Mouse (Mus musculus) 3134 (cell line): ENCODE results near the gene Gm17428.
"Not testable (repeated sequence)": the region's sequence is repeated elsewhere in the genome, so short reads cannot be mapped to it uniquely, and the experiment has no call there.

Experiments
- DNase-seq: peaks from one replicate; pipeline ENCODE4 v3.0.0-alpha.2; 2011; ENCODE audit warnings: low spot score; ENCODE audit not compliant: insufficient read length; ENCODE audit errors: extremely low read depth

Gene Gm17428

GRCm38 (mm10) chr14:54950493-54950892, 26.2 kb upstream of the Gm17428 start:
- DNase-seq = no peak

GRCm38 (mm10) chr14:54951587-54951986, 25.1 kb upstream of the Gm17428 start:
- no peak for DNase-seq

- no peak for DNase-seq
These were observed 23.0 kb upstream of the Gm17428 start for GRCm38 (mm10) chr14:54953664-54954206.

- DNase-seq = no peak
These were observed 22.3 kb upstream of the Gm17428 start for GRCm38 (mm10) chr14:54954474-54954873.

GRCm38 (mm10) chr14:54955481-54955880, 21.3 kb upstream of the Gm17428 start:
- no peak for DNase-seq

- DNase-seq = no peak
These were observed 20.2 kb upstream of the Gm17428 start for GRCm38 (mm10) chr14:54956533-54956932.

- DNase-seq = no peak
These were observed 18.2 kb upstream of the Gm17428 start for GRCm38 (mm10) chr14:54958503-54958902.

GRCm38 (mm10) chr14:54959197-54959596, 17.5 kb upstream of the Gm17428 start:
- no peak for DNase-seq

GRCm38 (mm10) chr14:54959853-54960613, 16.7 kb upstream of the Gm17428 start:
- DNase-seq = not testable (repeated sequence)

- no peak for DNase-seq
These were observed 16.0 kb upstream of the Gm17428 start for GRCm38 (mm10) chr14:54960769-54961168.

- no peak for DNase-seq
These were observed 15.2 kb upstream of the Gm17428 start for GRCm38 (mm10) chr14:54961487-54961886.

- DNase-seq = no peak
These were observed 14.0 kb upstream of the Gm17428 start for GRCm38 (mm10) chr14:54962714-54963113.

GRCm38 (mm10) chr14:54963727-54964126, 13.0 kb upstream of the Gm17428 start:
- DNase-seq = no peak

- DNase-seq = no peak
These were observed 11.7 kb upstream of the Gm17428 start for GRCm38 (mm10) chr14:54965044-54965443.

GRCm38 (mm10) chr14:54965631-54966030, 11.1 kb upstream of the Gm17428 start:
- no peak for DNase-seq

- DNase-seq = no peak
These were observed 10.3 kb upstream of the Gm17428 start, which contains the start of gene Myh6 for GRCm38 (mm10) chr14:54966320-54966977. Gene Myh6 (minus strand): TSS chr14:54966927.

GRCm38 (mm10) chr14:54967874-54968273, 8.9 kb upstream of the Gm17428 start:
- DNase-seq = no peak

- no peak for DNase-seq
These were observed 8.4 kb upstream of the Gm17428 start for GRCm38 (mm10) chr14:54968344-54968743.

GRCm38 (mm10) chr14:54972786-54973185, 3.9 kb upstream of the Gm17428 start:
- DNase-seq = not testable (repeated sequence)

- no peak for DNase-seq
These were observed 2.5 kb upstream of the Gm17428 start for GRCm38 (mm10) chr14:54974068-54974791.

- DNase-seq = no peak
These were observed 1.9 kb downstream of the Gm17428 start for GRCm38 (mm10) chr14:54978664-54979063.
